Mouse (Mus musculus): ENCODE measurements at regions not wholly inside any gene's neighbourhood (a gene's known extent, or its start where the extent isn't known, plus 50 kb on each side); places are given as distances from the start of the nearest gene placed in this dataset.

GRCm38 (mm10) chr13:90493696-90494095 lies 404.3 kb upstream of the Xrcc4 start:
- DNase-seq: no peak

GRCm38 (mm10) chr13:90490991-90491951 lies 401.9 kb upstream of the Xrcc4 start:
- DNase-seq: no peak

GRCm38 (mm10) chr13:90480484-90480883 lies 391.1 kb upstream of the Xrcc4 start:
- no peak for DNase-seq

GRCm38 (mm10) chr13:90476880-90477279 lies 387.5 kb upstream of the Xrcc4 start:
- DNase-seq: no peak

GRCm38 (mm10) chr13:90474507-90474906 lies 385.1 kb upstream of the Xrcc4 start:
- no peak for DNase-seq

- DNase-seq: no peak
Observed at GRCm38 (mm10) chr13:90474053-90474452, 384.6 kb upstream of the Xrcc4 start.

- no peak for DNase-seq
Observed at GRCm38 (mm10) chr13:90473041-90473825, 383.8 kb upstream of the Xrcc4 start.

GRCm38 (mm10) chr13:90466096-90466495 lies 376.7 kb upstream of the Xrcc4 start:
- no peak for DNase-seq

- peak in 1 of 2 experiments; percentile 22 for DNase-seq
Observed at GRCm38 (mm10) chr13:90464051-90464450, 374.6 kb upstream of the Xrcc4 start.

- no peak for DNase-seq
Observed at GRCm38 (mm10) chr13:90463381-90463780, 374.0 kb upstream of the Xrcc4 start.

GRCm38 (mm10) chr13:90454631-90455030 lies 365.2 kb upstream of the Xrcc4 start:
- no peak for DNase-seq

GRCm38 (mm10) chr13:90426901-90427300 lies 337.5 kb upstream of the Xrcc4 start:
- no peak for DNase-seq

GRCm38 (mm10) chr13:90425379-90425778 lies 336.0 kb upstream of the Xrcc4 start:
- peak; percentile 3 to 4 for DNase-seq

GRCm38 (mm10) chr13:90424541-90424940 lies 335.1 kb upstream of the Xrcc4 start:
- no peak for DNase-seq

- DNase-seq: no peak
Observed at GRCm38 (mm10) chr13:90420966-90421365, 331.6 kb upstream of the Xrcc4 start.

GRCm38 (mm10) chr13:90404392-90404791 lies 315.0 kb upstream of the Xrcc4 start:
- DNase-seq: no peak

GRCm38 (mm10) chr13:90402061-90402460 lies 312.7 kb upstream of the Xrcc4 start:
- DNase-seq: no peak

GRCm38 (mm10) chr13:90401496-90401895 lies 312.1 kb upstream of the Xrcc4 start:
- no peak for DNase-seq

GRCm38 (mm10) chr13:90395274-90396023 lies 306.0 kb upstream of the Xrcc4 start:
- DNase-seq: no peak

- peak in 1 of 2 experiments; percentile 10 for DNase-seq
Observed at GRCm38 (mm10) chr13:90394815-90395241, 305.4 kb upstream of the Xrcc4 start.

- DNase-seq: no peak
Observed at GRCm38 (mm10) chr13:90392415-90392814, 303.0 kb upstream of the Xrcc4 start.

- no peak for DNase-seq
Observed at GRCm38 (mm10) chr13:90376619-90377018, 287.2 kb upstream of the Xrcc4 start.
